In genomic region chrX:153749230-153749629, GRCm38 (mm10) we compare ENCODE assay signal across 18 mouse cellular contexts. TPM values are rescaled to one million over a fixed set of nuclear protein-coding genes. Genes with fewer than 3 reads are reported as not detected.
DNase-seq lines count a peak whose midpoint lies in the region; ATAC-seq and TF ChIP-seq lines count a peak whose summit lies in the region.
"Had no signal": no experiment of that assay in that cellular context is flagged by ENCODE, and none has a peak within 500 bp of the region (broad histone marks: within the 10 kb centered on the region; RNA-seq: fewer than 3 reads in every experiment).

No protein-coding gene starts in this region.

- ATAC-seq in liver, postnatal 0 days = no peak
- ATAC-seq in megakaryocyte-erythroid progenitor cell, adult 5-6 weeks (replicated peaks; ENCODE audit: low FRiP score, low TSS enrichment, poor library complexity, severe bottlenecking) = no peak
- ATAC-seq: midbrain, embryonic 16.5 days had no signal

- peak; percentile 56 for TF ChIP-seq CTCF in heart, adult 2 months (IDR thresholded peaks at IDR 0.05)
- TF ChIP-seq CTCF in liver, postnatal 0 days (IDR thresholded peaks at IDR 0.05; ENCODE audit: low read depth) = peak; percentile 36
- TF ChIP-seq CTCF in E14TG2a.4 (conservative IDR thresholded peaks at IDR 0.05; ENCODE audit: low read length) = peak; percentile 46

- WGBS in heart, adult 2 months = 39% methylated on average over 2 of the region's 2 CpGs
- 34% methylated on average over 2 of the region's 2 CpGs for WGBS in liver, postnatal 0 days (ENCODE audit: insufficient replicate concordance)

- H3K27ac ChIP-seq in heart, adult 2 months = no peak overlapping the region
- H3K27ac ChIP-seq in liver, postnatal 0 days (ENCODE audit: low read depth) = no peak overlapping the region
- H3K27ac ChIP-seq: embryonic facial prominence, embryonic 12.5 days; hindbrain, embryonic 12.5 days; limb, embryonic 12.5 days; neural tube, embryonic 13.5 days had no signal

- intact Hi-C loops in heart, adult 2 months (cut with DNase I) = no loop called here
- intact Hi-C loops in heart, postnatal 25 days (cut with DNase I) = no loop called here

- H3K4me2 ChIP-seq in liver, postnatal 0 days (ENCODE audit: low read depth, low read length) = no peak overlapping the region
- H3K4me2 ChIP-seq: embryonic facial prominence, embryonic 12.5 days; hindbrain, embryonic 12.5 days; limb, embryonic 12.5 days; neural tube, embryonic 13.5 days had no signal

- no peak overlapping the region for H3K9ac ChIP-seq in heart, adult 2 months (ENCODE audit: low read depth, low read length)
- no peak overlapping the region for H3K9ac ChIP-seq in liver, postnatal 0 days (replicated peaks)
- H3K9ac ChIP-seq: embryonic facial prominence, embryonic 12.5 days; hindbrain, embryonic 12.5 days; limb, embryonic 12.5 days; neural tube, embryonic 13.5 days had no signal

- H3K27me3 ChIP-seq in heart, adult 2 months (ENCODE audit: control insufficient read depth, insufficient read depth, low read length) = no peaks in the 10 kb centered on the region
- no peaks in the 10 kb centered on the region for H3K27me3 ChIP-seq in liver, postnatal 0 days (ENCODE audit: insufficient read depth, low read length)
- H3K27me3 ChIP-seq in E14TG2a.4 (ENCODE audit: insufficient read depth, low read length) = no peaks in the 10 kb centered on the region
- H3K27me3 ChIP-seq: embryonic facial prominence, embryonic 12.5 days; hindbrain, embryonic 12.5 days; limb, embryonic 12.5 days; neural tube, embryonic 13.5 days had no signal

- H3K4me3 ChIP-seq in heart, adult 2 months = no peak overlapping the region
- H3K4me3 ChIP-seq in liver, postnatal 0 days (ENCODE audit: low read depth, low read length) = no peak overlapping the region
- H3K4me3 ChIP-seq in E14TG2a.4 (replicated peaks; ENCODE audit: low read length) = no peak overlapping the region
- H3K4me3 ChIP-seq: embryonic facial prominence, embryonic 12.5 days; hindbrain, embryonic 12.5 days; limb, embryonic 12.5 days; neural tube, embryonic 13.5 days had no signal

- no peak for TF ChIP-seq EP300 in heart, adult 2 months (IDR thresholded peaks at IDR 0.05; ENCODE audit: insufficient read depth, low read depth, low read length)
- TF ChIP-seq EP300 in liver, postnatal 0 days (IDR thresholded peaks at IDR 0.05; ENCODE audit: low read depth) = no peak

- no peaks in the 10 kb centered on the region for H3K36me3 ChIP-seq in heart, adult 2 months (ENCODE audit: control insufficient read depth, insufficient read depth, low read length)
- H3K36me3 ChIP-seq in liver, postnatal 0 days (replicated peaks; ENCODE audit: insufficient read depth, low read length) = no peaks in the 10 kb centered on the region
- no peaks in the 10 kb centered on the region for H3K36me3 ChIP-seq in E14TG2a.4 (ENCODE audit: insufficient read depth, low read length)
- H3K36me3 ChIP-seq: embryonic facial prominence, embryonic 12.5 days; hindbrain, embryonic 12.5 days; limb, embryonic 12.5 days; neural tube, embryonic 13.5 days had no signal

- H3K9me3 ChIP-seq in liver, postnatal 0 days (ENCODE audit: low read length) = no peaks in the 10 kb centered on the region
- H3K9me3 ChIP-seq in E14TG2a.4 (ENCODE audit: low read length) = no peaks in the 10 kb centered on the region
- H3K9me3 ChIP-seq: embryonic facial prominence, embryonic 12.5 days; hindbrain, embryonic 12.5 days; limb, embryonic 12.5 days; neural tube, embryonic 13.5 days had no signal

- TF ChIP-seq POLR2A in heart, adult 2 months (IDR thresholded peaks at IDR 0.05; ENCODE audit: insufficient read depth, low read depth, low read length) = no peak

- no peaks in the 10 kb centered on the region for H3K4me1 ChIP-seq in heart, adult 2 months (ENCODE audit: control insufficient read depth, insufficient read depth, low read length)
- H3K4me1 ChIP-seq in liver, postnatal 0 days (ENCODE audit: insufficient read depth) = no peaks in the 10 kb centered on the region
- H3K4me1 ChIP-seq in E14TG2a.4 (replicated peaks; ENCODE audit: low read depth, low read length) = no peaks in the 10 kb centered on the region
- H3K4me1 ChIP-seq: embryonic facial prominence, embryonic 12.5 days; hindbrain, embryonic 12.5 days; limb, embryonic 12.5 days; neural tube, embryonic 13.5 days had no signal

- H3K79me2 ChIP-seq in heart, adult 2 months (replicated peaks; ENCODE audit: control insufficient read depth, insufficient read depth, low read length) = no peaks in the 10 kb centered on the region

- DNase-seq in heart, adult 2 months = no peak
- no peak for DNase-seq in heart, postnatal 25 days (ENCODE audit: low spot score)
- DNase-seq in liver, postnatal 0 days = no peak
- DNase-seq in liver = no peak
- DNase-seq in induced T-regulatory cell, adult 2 months (ENCODE audit: low read depth) = peak; percentile 10
- DNase-seq in cerebellum, postnatal 4 days (ENCODE audit: low spot score in 2 of 2) = no peak
- DNase-seq: adrenal gland, adult 8-10 months; cerebellum, adult 9-11 months; kidney, adult 11 months; kidney, postnatal 4 days; lung, adult 18-20 months had no signal

RNA-seq across cellular contexts. Expression of gene Nbdy, which starts 25.8 kb away (rescaled TPM):
- 10 to 100 TPM; 19.7 to 24.2 TPM for total RNA-seq in heart, adult 2 months (2021)
- polyA plus RNA-seq in heart, adult 2 months (2012; rRNA removed) = 34.6 and 56.9 TPM in 2 replicates
- total RNA-seq in heart, postnatal 25 days (2021) = 10 to 100 TPM; 17.6 to 21.4 TPM
- 25.2 and 27.0 TPM in 2 replicates for polyA plus RNA-seq in liver, postnatal 0 days (2015; fragmentation: Nextera tagmentation; extraction: Ambion mirVana)
- 22.5 and 71.5 TPM in 2 replicates for total RNA-seq in megakaryocyte-erythroid progenitor cell, adult 5-6 weeks (2014; fragmentation: Nextera tagmentation)
- 13.0 and 43.5 TPM in 2 replicates for total RNA-seq in megakaryocyte-erythroid progenitor cell, adult 5-6 weeks (2017)

RNA-seq across cellular contexts. Expression of gene Kctd12b, which starts 53.0 kb away (rescaled TPM):
- total RNA-seq in heart, adult 2 months (2021) = 1 to 10 TPM; 5.9 to 7.5 TPM
- polyA plus RNA-seq in heart, adult 2 months (2012; rRNA removed) = 4.0 and 12.3 TPM in 2 replicates
- 10 to 100 TPM; 10.8 to 10.9 TPM for total RNA-seq in heart, postnatal 25 days (2021)
- 0.85 and 0.89 TPM in 2 replicates for polyA plus RNA-seq in liver, postnatal 0 days (2015; fragmentation: Nextera tagmentation; extraction: Ambion mirVana)
- 0.67 TPM in 1 of 2 replicates, not detected in the other for total RNA-seq in megakaryocyte-erythroid progenitor cell, adult 5-6 weeks (2014; fragmentation: Nextera tagmentation)
- 0.76 TPM in 1 of 2 replicates, not detected in the other for total RNA-seq in megakaryocyte-erythroid progenitor cell, adult 5-6 weeks (2017)
